Mouse (Mus musculus) Patski (cell line): ENCODE measurements at regions not wholly inside any gene's neighbourhood (a gene's known extent, or its start where the extent isn't known, plus 50 kb on each side); places are given as distances from the start of the nearest gene placed in this dataset.

Source experiments
- ATAC-seq: fragments of 100-300 bp; one replicate; pipeline ENCODE4 v1.8.0; 2021
- CTCF ChIA-PET: fragments of 350-600 bp; sonication (Branson Sonifier 250); formaldehyde crosslinking; loops from one replicate; lab custom pipeline; 2022; ENCODE audit warnings: inconsistent platforms; lab: Charles Lee
- POLR2A ChIA-PET: fragments of 350-600 bp; sonication (Branson Sonifier 250); formaldehyde crosslinking; loops from one replicate; lab custom pipeline; 2022; ENCODE audit warnings: antibody characterized with exemption, inconsistent platforms; lab: Charles Lee
- DNase-seq: peaks from one replicate; pipeline ENCODE4 v3.0.0-alpha.2; 2011; ENCODE audit warnings: low read depth, low spot score
- H3K27me3 ChIP-seq: fragments of 371-371 bp; one replicate; pipeline ENCODE4 v1.5.1; 2021
- CTCF ChIP-seq: fragments of 100-300 bp; IDR thresholded peaks from one replicate; pipeline ENCODE4 v1.5.1; 2021
- in situ Hi-C: fragments of 300-500 bp; cut with MboI; formaldehyde crosslinking; loops from 3 replicates; pipeline ENCODE4 v1.11.1; 2018; ENCODE audit warnings: low pct_unique_long_range_greater_than_20kb, mixed read lengths

GRCm38 (mm10) chr6:84392752-84393511 lies 200.8 kb downstream of the Cyp26b1 start:
- no peak for DNase-seq
- ChIA-PET POLR2A (interaction anchor here (0.5 kb wide), 1 partner anchor 520 kb away, joined by 3 read pairs; no protein-coding TSS in a partner anchor), CTCF (interaction anchor here (0.8 to 1.4 kb wide), 2 partner anchors 10 to 15 kb away, joined by 3 to 4 read pairs; no protein-coding TSS in a partner anchor)
- no peaks in the 10 kb centered on the region for H3K27me3 ChIP-seq
- TF ChIP-seq CTCF: no peak
- no peak for ATAC-seq
- in situ Hi-C loops: no loop called here

- TF ChIP-seq CTCF: no peak
- no peak for DNase-seq
- ATAC-seq: no peak
- ChIA-PET POLR2A (interaction anchor here (0.6 kb wide), 1 partner anchor 95 kb away, joined by 3 read pairs; no protein-coding TSS in a partner anchor), CTCF (no interaction called here)
- in situ Hi-C loops: no loop called here
- no peaks in the 10 kb centered on the region for H3K27me3 ChIP-seq
These were observed 202.7 kb downstream of the Cyp26b1 start for GRCm38 (mm10) chr6:84391016-84391415.

GRCm38 (mm10) chr6:84385696-84386095 lies 208.0 kb downstream of the Cyp26b1 start:
- in situ Hi-C loops: no loop called here
- no peaks in the 10 kb centered on the region for H3K27me3 ChIP-seq
- DNase-seq (no peak), ATAC-seq (no peak)
- TF ChIP-seq CTCF: no peak
- ChIA-PET CTCF (no interaction called here), POLR2A (no interaction called here)

- no peak for DNase-seq
- no peak for ATAC-seq
- no peak for TF ChIP-seq CTCF
- H3K27me3 ChIP-seq: no peaks in the 10 kb centered on the region
- in situ Hi-C loops: no loop called here
- CTCF ChIA-PET: interaction anchor here (1.1 to 1.3 kb wide), 2 partner anchors 10 to 21 kb away, joined by 3 to 4 read pairs; no protein-coding TSS in a partner anchor
- POLR2A ChIA-PET: no interaction called here
These were observed 210.0 kb downstream of the Cyp26b1 start for GRCm38 (mm10) chr6:84383718-84384117.

GRCm38 (mm10) chr6:84383141-84383540 lies 210.6 kb downstream of the Cyp26b1 start:
- in situ Hi-C loops: no loop called here
- no peak for DNase-seq
- no peaks in the 10 kb centered on the region for H3K27me3 ChIP-seq
- no peak for ATAC-seq
- TF ChIP-seq CTCF: no peak
- ChIA-PET CTCF (interaction anchor here (1.1 to 1.3 kb wide), 2 partner anchors 10 to 22 kb away, joined by 3 to 4 read pairs; no protein-coding TSS in a partner anchor), POLR2A (no interaction called here)

GRCm38 (mm10) chr6:84381571-84381970 lies 212.1 kb downstream of the Cyp26b1 start:
- in situ Hi-C loops: no loop called here
- TF ChIP-seq CTCF: no peak
- DNase-seq (no peak), ATAC-seq (no peak)
- CTCF ChIA-PET: no interaction called here
- POLR2A ChIA-PET: interaction anchor here (0.6 kb wide), 1 partner anchor 312 kb away, joined by 8 read pairs; no protein-coding TSS in a partner anchor
- H3K27me3 ChIP-seq: peaks cover 3% of the 10 kb centered on the region

GRCm38 (mm10) chr6:84376666-84377065 lies 217.0 kb downstream of the Cyp26b1 start:
- CTCF ChIA-PET: interaction anchor here (0.8 to 1.0 kb wide), 2 partner anchors 11 to 663 kb away, joined by 3 to 4 read pairs; no protein-coding TSS in a partner anchor
- no peak for ATAC-seq

GRCm38 (mm10) chr6:84375498-84375897 lies 218.2 kb downstream of the Cyp26b1 start:
- TF ChIP-seq CTCF: peak; percentile 89
- in situ Hi-C loops: no loop called here
- peaks cover 19% of the 10 kb centered on the region for H3K27me3 ChIP-seq
- ChIA-PET CTCF (no interaction called here), POLR2A (no interaction called here)
- DNase-seq: no peak
- ATAC-seq: no peak

More at GRCm38 (mm10) chr6:84376666-84377065, 217.0 kb downstream of the Cyp26b1 start:
- peaks cover 14% of the 10 kb centered on the region for H3K27me3 ChIP-seq
- in situ Hi-C loops: no loop called here
- POLR2A ChIA-PET: no interaction called here
- TF ChIP-seq CTCF: no peak
- DNase-seq: no peak

- CTCF ChIA-PET: interaction anchor here (1.5 kb wide), 1 partner anchor 108 kb away, joined by 4 read pairs; no protein-coding TSS in a partner anchor
- in situ Hi-C loops: no loop called here
- ATAC-seq: no peak
These were observed 227.3 kb downstream of the Cyp26b1 start for GRCm38 (mm10) chr6:84366365-84366764.

GRCm38 (mm10) chr6:84365914-84366313 lies 227.8 kb downstream of the Cyp26b1 start:
- peaks cover 19% of the 10 kb centered on the region for H3K27me3 ChIP-seq
- TF ChIP-seq CTCF: no peak
- ChIA-PET POLR2A (no interaction called here), CTCF (interaction anchor here (1.5 kb wide), 1 partner anchor 107 kb away, joined by 4 read pairs; no protein-coding TSS in a partner anchor)
- in situ Hi-C loops: no loop called here
- ATAC-seq: no peak
- DNase-seq: no peak

More at GRCm38 (mm10) chr6:84366365-84366764, 227.3 kb downstream of the Cyp26b1 start:
- TF ChIP-seq CTCF: no peak
- DNase-seq: no peak
- H3K27me3 ChIP-seq: peaks cover 21% of the 10 kb centered on the region
- POLR2A ChIA-PET: no interaction called here

- ChIA-PET POLR2A (no interaction called here), CTCF (interaction anchor here (1.5 kb wide), 1 partner anchor 107 kb away, joined by 4 read pairs; no protein-coding TSS in a partner anchor)
- DNase-seq (no peak), ATAC-seq (no peak)
- no peak for TF ChIP-seq CTCF
- in situ Hi-C loops: no loop called here
- H3K27me3 ChIP-seq: peaks cover 19% of the 10 kb centered on the region
These were observed 228.7 kb downstream of the Cyp26b1 start for GRCm38 (mm10) chr6:84364964-84365363.
